Mouse (Mus musculus): ENCODE results near the gene Cep57l1. TPM values are rescaled to one million over a fixed set of nuclear protein-coding genes. Genes with fewer than 3 reads are reported as not detected.
"Not testable (repeated sequence)": the region's sequence is repeated elsewhere in the genome, so short reads cannot be mapped to it uniquely, and the experiment has no call there.

Cep57l1 gene
- polyA plus RNA-seq, 1 experiment = 42.6 TPM

DNA sequence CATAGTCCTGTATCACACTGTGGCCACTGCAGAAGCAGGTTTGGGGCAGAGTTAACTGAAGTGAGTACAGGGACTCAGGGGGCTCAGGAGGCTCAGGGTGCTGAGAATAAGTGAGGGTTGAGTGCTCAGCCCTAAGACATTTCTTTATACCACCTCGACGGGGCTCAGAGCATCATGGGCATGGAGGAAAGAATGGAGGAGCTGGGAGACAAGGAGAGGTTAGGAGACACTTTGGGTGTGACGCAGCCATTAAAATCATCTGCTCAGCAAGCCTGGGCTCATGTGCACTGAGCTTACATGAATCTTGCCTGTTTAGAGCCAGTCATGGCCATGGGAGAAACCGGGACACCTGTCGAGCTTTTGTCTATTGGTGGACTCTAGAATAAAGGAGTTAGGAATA is 10.7 kb upstream of the Cep57l1 start:
- Histone ChIP-seq H3K27ac (ENCODE audit: insufficient read depth, low read length) (no peak overlapping the region), H3K9ac (ENCODE audit: low read depth, poor library complexity, severe bottlenecking) (no peak overlapping the region), H3K36me3 (ENCODE audit: control insufficient read depth, insufficient read depth, low read length, poor library complexity, severe bottlenecking) (no peaks in the 10 kb centered on the region), H3K4me1 (ENCODE audit: control insufficient read depth, insufficient read depth, low read length) (peaks cover 1% of the 10 kb centered on the region), H3K4me3 (ENCODE audit: low read depth, low read length) (no peak overlapping the region), H3K9me3 (replicated peaks; ENCODE audit: control insufficient read depth, insufficient read depth, low read length, poor library complexity, severe bottlenecking) (no peaks in the 10 kb centered on the region), H3K27me3 (ENCODE audit: control insufficient read depth, insufficient read depth, low read length, poor library complexity, severe bottlenecking) (no peaks in the 10 kb centered on the region)
- TF ChIP-seq EP300 (IDR thresholded peaks at IDR 0.05; ENCODE audit: insufficient read depth, low read depth, low read length) (no peak), CTCF (IDR thresholded peaks at IDR 0.05; ENCODE audit: low read depth, low read length) (no peak), POLR2A (IDR thresholded peaks at IDR 0.05; ENCODE audit: insufficient read depth, low read length) (no peak)

DNA sequence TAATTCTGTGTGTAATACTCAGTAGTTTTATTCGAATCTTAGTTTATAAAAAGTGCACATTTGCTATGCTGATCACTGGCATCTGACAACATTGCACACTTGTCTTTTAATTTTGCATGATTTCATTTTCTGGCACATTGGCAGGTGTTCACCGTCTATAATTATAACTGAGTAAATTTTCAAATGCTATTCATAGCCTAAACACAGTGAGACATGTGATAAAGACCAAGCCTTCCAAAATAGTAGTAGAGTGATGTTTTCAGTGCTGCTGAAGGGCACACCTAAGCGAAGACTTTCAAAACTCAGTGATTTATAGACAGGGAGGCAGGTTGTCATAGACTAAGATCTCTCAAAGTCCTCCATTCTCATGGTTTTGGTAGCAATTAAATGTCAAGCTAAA is 9.6 kb upstream of the Cep57l1 start:
- H3K27ac ChIP-seq (ENCODE audit: insufficient read depth, low read length) = no peak overlapping the region
- TF ChIP-seq POLR2A (IDR thresholded peaks at IDR 0.05; ENCODE audit: insufficient read depth, low read length) (no peak), EP300 (IDR thresholded peaks at IDR 0.05; ENCODE audit: insufficient read depth, low read depth, low read length) (no peak), CTCF (IDR thresholded peaks at IDR 0.05; ENCODE audit: low read depth, low read length) (no peak)
- H3K4me3 ChIP-seq (ENCODE audit: low read depth, low read length) = no peak overlapping the region

DNA sequence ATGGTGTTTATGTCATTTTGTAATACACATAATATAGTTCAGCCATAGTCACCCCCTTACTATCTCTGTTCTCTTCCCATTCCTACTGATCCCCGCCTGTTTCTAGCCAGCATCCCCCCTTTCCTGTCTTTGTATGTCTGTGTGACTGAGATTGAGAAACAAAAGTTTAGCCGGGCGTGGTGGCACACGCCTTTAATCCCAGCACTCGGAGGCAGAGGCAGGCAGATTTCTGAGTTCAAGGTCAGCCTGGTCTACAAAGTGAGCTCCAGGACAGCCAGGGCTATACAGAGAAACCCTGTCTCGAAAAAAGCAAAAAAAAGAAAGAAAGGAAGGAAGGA is 9.0 kb upstream of the Cep57l1 start:
- not testable (repeated sequence) for H3K36me3 ChIP-seq (ENCODE audit: control insufficient read depth, insufficient read depth, low read length, poor library complexity, severe bottlenecking); H3K9ac ChIP-seq (ENCODE audit: low read depth, poor library complexity, severe bottlenecking); H3K27me3 ChIP-seq (ENCODE audit: control insufficient read depth, insufficient read depth, low read length, poor library complexity, severe bottlenecking)

More for the DNA sequence above, 9.6 kb upstream of the Cep57l1 start:
- Histone ChIP-seq H3K27me3 (ENCODE audit: control insufficient read depth, insufficient read depth, low read length, poor library complexity, severe bottlenecking) (no peaks in the 10 kb centered on the region), H3K9ac (ENCODE audit: low read depth, poor library complexity, severe bottlenecking) (no peak overlapping the region), H3K4me1 (ENCODE audit: control insufficient read depth, insufficient read depth, low read length) (peaks cover 1% of the 10 kb centered on the region), H3K9me3 (replicated peaks; ENCODE audit: control insufficient read depth, insufficient read depth, low read length, poor library complexity, severe bottlenecking) (no peaks in the 10 kb centered on the region), H3K36me3 (ENCODE audit: control insufficient read depth, insufficient read depth, low read length, poor library complexity, severe bottlenecking) (no peaks in the 10 kb centered on the region)

DNA sequence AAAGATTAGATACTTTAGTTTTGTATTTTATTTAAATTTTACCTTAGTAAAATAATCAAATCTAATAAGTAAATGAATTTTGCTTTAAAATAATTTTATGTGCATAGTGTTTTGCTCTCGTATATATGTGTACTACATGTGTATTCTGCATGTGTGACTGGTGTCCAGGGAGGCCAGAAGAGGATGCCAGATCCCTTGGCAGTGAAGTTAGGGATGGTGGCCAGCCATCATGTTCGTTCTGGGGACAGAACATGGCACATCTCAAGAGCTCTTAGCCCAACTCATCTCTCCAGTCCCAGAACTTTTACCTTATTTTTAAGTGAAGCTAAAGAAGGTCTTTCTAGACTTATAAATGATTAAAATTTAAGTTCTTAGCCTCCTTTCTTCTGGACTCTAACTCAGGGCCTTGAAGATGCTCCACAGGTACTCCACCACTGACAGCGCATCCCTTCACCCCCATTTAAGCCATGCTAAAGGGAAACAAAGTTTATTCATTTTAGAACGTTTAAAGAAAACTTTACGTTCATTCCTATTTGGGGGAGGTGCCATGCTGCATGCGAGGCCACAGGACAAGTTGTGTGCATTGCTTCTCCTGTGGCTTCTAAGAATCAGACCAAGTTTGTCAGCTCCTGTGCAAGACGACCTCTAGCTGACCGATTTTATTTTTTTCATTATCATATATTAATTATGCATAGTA is 8.5 kb upstream of the Cep57l1 start:
- H3K4me1 ChIP-seq (ENCODE audit: control insufficient read depth, insufficient read depth, low read length) = peaks cover 1% of the 10 kb centered on the region
- no peak overlapping the region for H3K9ac ChIP-seq (ENCODE audit: low read depth, poor library complexity, severe bottlenecking)
- H3K36me3 ChIP-seq (ENCODE audit: control insufficient read depth, insufficient read depth, low read length, poor library complexity, severe bottlenecking) = no peaks in the 10 kb centered on the region
- no peaks in the 10 kb centered on the region for H3K9me3 ChIP-seq (replicated peaks; ENCODE audit: control insufficient read depth, insufficient read depth, low read length, poor library complexity, severe bottlenecking)
- H3K27me3 ChIP-seq (ENCODE audit: control insufficient read depth, insufficient read depth, low read length, poor library complexity, severe bottlenecking) = no peaks in the 10 kb centered on the region
- no peak overlapping the region for H3K4me3 ChIP-seq (ENCODE audit: low read depth, low read length)
- no peak overlapping the region for H3K27ac ChIP-seq (ENCODE audit: insufficient read depth, low read length)
- TF ChIP-seq CTCF (IDR thresholded peaks at IDR 0.05; ENCODE audit: low read depth, low read length) (no peak), EP300 (IDR thresholded peaks at IDR 0.05; ENCODE audit: insufficient read depth, low read depth, low read length) (no peak), POLR2A (IDR thresholded peaks at IDR 0.05; ENCODE audit: insufficient read depth, low read length) (no peak)

More for the DNA sequence above, 9.0 kb upstream of the Cep57l1 start:
- not testable (repeated sequence) for H3K4me3 ChIP-seq (ENCODE audit: low read depth, low read length); H3K9me3 ChIP-seq (replicated peaks; ENCODE audit: control insufficient read depth, insufficient read depth, low read length, poor library complexity, severe bottlenecking); H3K27ac ChIP-seq (ENCODE audit: insufficient read depth, low read length); H3K4me1 ChIP-seq (ENCODE audit: control insufficient read depth, insufficient read depth, low read length)

DNA sequence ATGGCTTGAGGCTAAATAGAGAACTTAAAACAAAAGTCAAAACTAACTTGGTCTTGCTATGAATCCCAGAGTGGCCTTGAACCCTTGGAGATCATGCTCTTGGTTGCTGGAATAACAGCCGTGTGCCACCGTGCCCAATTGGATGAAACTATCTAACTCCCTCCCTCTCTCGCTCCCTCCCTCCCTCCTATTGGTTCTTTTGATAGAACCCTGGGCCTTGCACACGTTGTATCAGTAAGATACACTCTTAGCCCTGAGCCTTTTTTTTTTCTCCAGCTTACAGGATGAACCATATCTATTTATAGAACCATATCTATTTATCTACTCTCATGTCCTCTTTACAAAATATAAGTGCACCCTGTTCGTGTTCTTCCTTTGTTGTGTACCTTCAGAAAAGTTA is 6.8 kb upstream of the Cep57l1 start:
- H3K27ac ChIP-seq (ENCODE audit: insufficient read depth, low read length) = no peak overlapping the region
- H3K9me3 ChIP-seq (replicated peaks; ENCODE audit: control insufficient read depth, insufficient read depth, low read length, poor library complexity, severe bottlenecking) = no peaks in the 10 kb centered on the region
- H3K4me1 ChIP-seq (ENCODE audit: control insufficient read depth, insufficient read depth, low read length) = peaks cover 1% of the 10 kb centered on the region
- no peak overlapping the region for H3K9ac ChIP-seq (ENCODE audit: low read depth, poor library complexity, severe bottlenecking)
- H3K36me3 ChIP-seq (ENCODE audit: control insufficient read depth, insufficient read depth, low read length, poor library complexity, severe bottlenecking) = no peaks in the 10 kb centered on the region
- TF ChIP-seq CTCF (IDR thresholded peaks at IDR 0.05; ENCODE audit: low read depth, low read length) (no peak), POLR2A (IDR thresholded peaks at IDR 0.05; ENCODE audit: insufficient read depth, low read length) (no peak), EP300 (IDR thresholded peaks at IDR 0.05; ENCODE audit: insufficient read depth, low read depth, low read length) (no peak)
- H3K27me3 ChIP-seq (ENCODE audit: control insufficient read depth, insufficient read depth, low read length, poor library complexity, severe bottlenecking) = no peaks in the 10 kb centered on the region
- no peak overlapping the region for H3K4me3 ChIP-seq (ENCODE audit: low read depth, low read length)

DNA sequence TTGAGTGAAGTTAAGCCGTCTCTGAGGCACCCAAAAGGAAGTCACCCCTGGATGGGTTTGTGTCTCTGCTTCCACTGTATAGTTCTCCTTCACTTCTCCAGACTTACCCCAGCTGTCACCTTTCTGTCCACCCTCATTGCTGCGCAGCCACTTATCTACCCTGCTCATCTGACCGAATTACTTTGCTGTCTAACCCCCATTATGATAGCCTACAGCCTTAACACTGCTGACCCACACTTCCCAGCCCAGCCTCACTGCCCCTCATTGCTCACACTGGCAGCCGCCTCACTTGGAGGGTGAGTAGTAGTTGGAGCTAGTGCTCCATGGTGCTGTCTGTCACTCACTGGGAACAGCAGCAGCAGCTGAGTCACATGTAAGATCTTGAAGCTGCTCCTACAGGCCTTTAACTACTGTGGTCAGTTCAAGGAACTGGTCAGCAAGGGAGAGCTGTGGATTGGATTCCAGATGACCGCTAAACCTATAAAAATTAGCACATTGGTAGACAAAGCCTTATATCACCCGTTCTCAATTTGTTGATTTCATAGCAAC is 4.7 kb upstream of the Cep57l1 start:
- Histone ChIP-seq H3K9me3 (replicated peaks; ENCODE audit: control insufficient read depth, insufficient read depth, low read length, poor library complexity, severe bottlenecking) (no peaks in the 10 kb centered on the region), H3K4me1 (ENCODE audit: control insufficient read depth, insufficient read depth, low read length) (peaks cover 1% of the 10 kb centered on the region), H3K27me3 (ENCODE audit: control insufficient read depth, insufficient read depth, low read length, poor library complexity, severe bottlenecking) (no peaks in the 10 kb centered on the region), H3K9ac (ENCODE audit: low read depth, poor library complexity, severe bottlenecking) (no peak overlapping the region), H3K27ac (ENCODE audit: insufficient read depth, low read length) (no peak overlapping the region), H3K36me3 (ENCODE audit: control insufficient read depth, insufficient read depth, low read length, poor library complexity, severe bottlenecking) (no peaks in the 10 kb centered on the region), H3K4me3 (ENCODE audit: low read depth, low read length) (no peak overlapping the region)
- no peak for TF ChIP-seq POLR2A (IDR thresholded peaks at IDR 0.05; ENCODE audit: insufficient read depth, low read length)
- no peak for TF ChIP-seq CTCF (IDR thresholded peaks at IDR 0.05; ENCODE audit: low read depth, low read length)
- no peak for TF ChIP-seq EP300 (IDR thresholded peaks at IDR 0.05; ENCODE audit: insufficient read depth, low read depth, low read length)
